Mouse (Mus musculus): ENCODE results near the gene Srbd1.

Srbd1 gene

DNA sequence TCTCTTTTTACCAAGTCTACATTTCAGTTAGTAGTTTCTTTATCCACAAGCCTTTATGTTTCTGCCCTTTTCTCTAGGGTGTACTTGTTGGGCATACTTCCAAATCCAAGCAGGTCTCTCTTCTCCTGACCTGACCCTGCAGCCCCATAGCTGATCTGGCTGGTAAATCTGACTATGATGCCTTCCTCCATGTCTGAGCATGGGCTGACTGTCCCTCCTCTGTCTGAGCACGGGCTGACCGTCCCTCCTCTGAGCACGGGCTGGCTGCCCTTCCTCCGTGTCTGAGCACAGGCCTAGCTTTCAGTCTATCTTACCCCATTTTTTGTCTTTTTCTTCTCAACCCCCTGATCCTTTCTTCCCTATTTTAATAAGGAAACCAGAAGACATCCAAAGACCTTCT is 162.7 kb downstream of the Srbd1 start:
- CTCF ChIA-PET, result no interaction called here

DNA sequence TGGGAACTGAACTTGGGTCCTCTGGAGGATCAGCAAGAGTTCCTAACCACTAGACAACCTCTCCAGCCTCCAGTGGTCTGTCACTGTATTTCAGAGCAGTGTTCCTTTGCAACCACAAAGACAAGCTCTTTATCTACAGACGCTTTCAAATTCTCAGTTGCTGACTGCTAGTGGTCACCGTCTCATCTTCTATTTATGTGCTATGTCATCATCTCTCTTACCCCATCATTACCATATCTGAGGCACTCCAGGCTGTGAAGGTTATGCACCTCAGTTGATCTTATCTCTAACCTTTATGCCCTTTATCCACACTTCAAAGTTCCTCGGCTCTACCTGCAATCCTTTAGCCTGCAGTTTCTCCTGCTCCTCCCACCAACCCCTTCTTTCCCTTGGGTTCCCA is 163.1 kb downstream of the Srbd1 start:
- CTCF ChIA-PET, result no interaction called here

DNA sequence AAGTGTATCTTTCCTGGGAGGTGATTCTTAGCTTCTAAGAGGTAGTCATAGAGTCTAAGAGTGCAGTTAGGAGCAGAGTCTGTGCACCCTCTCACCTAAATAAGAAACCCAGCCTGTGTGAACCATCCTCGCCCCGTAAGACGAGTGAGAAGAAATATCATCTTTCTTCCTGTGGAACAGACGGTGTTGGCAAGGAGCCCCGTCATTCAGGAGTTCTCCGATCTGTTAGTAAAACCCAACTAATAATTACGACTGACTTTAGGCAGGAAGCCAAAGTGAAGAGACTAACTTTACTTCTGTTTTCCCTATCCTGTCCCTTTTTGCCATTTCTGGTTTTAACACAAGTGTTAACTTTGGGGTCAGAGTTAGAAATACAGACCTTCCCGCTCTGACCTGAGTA is 166.1 kb downstream of the Srbd1 start:
- CTCF ChIA-PET, result no interaction called here

DNA sequence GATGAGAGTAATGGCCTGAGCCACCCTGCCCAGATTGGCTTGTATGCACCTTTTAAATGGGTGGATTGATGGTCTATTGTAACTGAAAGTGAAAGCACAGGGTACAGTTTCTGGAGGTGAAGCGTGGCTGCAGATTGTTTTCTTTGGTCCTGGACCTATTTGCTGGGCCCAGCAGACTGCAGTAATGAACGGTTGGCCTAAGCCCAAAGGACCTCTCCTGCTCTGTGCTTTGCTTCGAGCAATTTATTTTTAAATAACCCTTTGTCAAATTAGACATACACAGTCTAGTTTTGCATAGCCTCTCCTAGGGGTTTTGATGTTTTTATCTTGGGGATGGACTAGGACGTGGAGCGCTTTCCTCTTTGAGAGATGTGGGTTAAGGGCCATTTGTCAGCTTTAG is 169.9 kb downstream of the Srbd1 start:
- CTCF ChIA-PET, result no interaction called here

DNA sequence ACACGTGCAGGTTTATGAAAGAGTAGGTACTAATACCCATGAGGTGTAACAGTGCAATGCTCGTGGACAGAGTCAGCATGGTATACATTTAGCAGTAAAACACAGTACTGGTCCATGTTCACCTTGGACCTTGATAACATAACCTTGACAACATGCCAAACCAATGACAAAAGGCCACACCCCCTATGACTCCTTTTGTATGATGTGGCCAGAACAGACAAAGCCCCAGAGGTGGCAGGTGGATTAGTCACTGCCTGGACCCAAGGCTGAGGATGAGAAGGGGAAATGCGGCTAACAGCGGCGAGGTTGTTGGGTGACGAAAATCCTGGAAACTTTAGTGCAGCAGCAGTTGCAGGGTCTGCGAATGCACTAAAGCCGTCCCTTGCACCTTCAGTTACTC is 170.4 kb downstream of the Srbd1 start:
- CTCF ChIA-PET, result interaction anchor here (0.7 kb wide), 1 partner anchor 679 kb away, joined by 3 read pairs; no protein-coding TSS in a partner anchor

DNA sequence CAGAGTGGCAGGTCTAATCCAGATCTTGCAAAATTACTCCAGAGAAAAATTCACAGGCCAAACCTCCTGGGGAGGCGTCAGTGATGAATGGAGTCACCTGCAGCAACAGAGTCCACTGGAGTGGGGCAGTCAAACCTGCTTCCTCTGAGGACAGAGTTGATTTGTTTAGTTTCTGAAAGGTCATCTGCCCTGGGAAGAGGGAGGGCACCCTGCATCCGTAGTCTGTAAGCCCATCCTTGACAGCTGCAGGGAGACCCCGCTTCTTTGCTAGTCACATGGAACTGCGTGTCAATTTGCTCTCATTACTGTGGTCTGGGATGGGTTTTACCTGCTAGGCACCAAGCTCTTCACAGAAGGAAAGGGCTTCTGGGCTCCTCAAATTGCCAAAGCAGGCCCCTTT is 173.9 kb downstream of the Srbd1 start:
- CTCF ChIA-PET, result no interaction called here

DNA sequence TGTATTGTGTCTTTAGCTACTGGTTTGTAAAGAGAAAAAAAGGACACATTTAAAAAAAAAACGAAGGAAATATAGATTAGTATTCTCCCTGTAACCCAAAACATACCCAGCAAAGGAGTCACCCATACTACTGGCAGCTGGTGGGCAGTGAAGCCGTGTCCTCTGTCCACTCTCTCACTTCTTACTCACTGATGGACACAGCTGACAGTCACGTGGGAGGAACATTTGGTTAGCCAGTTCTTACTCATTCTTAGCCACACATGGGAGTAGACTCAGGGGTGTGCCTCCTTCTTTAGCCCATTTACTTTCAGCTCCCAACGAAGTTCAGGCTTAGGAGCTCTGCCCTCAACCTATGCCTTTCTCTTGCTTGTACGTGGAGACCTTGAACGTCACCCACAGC is 183.3 kb downstream of the Srbd1 start:
- CTCF ChIA-PET, result no interaction called here

DNA sequence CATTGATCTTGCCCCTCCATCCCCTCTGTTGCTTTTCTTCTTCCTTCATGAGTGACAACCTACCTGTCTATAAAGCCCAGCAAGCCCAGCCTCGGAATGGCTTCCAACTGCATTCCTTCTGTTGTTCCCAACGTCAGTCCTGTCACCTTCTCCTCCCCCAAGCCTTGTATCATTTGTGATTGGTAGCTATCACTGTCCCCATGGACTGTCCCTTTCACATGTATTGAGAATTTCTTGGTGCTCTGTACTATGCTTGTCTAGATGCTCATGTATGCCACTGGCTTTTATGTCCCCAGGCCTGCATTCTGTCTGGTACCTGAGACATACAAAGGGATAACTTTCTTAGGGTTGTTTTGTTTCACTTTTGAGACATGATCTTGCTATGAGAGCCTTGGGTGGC is 193.2 kb downstream of the Srbd1 start:
- CTCF ChIA-PET, result interaction anchor here (0.7 kb wide), 1 partner anchor 338 kb away, joined by 5 read pairs; no protein-coding TSS in a partner anchor

DNA sequence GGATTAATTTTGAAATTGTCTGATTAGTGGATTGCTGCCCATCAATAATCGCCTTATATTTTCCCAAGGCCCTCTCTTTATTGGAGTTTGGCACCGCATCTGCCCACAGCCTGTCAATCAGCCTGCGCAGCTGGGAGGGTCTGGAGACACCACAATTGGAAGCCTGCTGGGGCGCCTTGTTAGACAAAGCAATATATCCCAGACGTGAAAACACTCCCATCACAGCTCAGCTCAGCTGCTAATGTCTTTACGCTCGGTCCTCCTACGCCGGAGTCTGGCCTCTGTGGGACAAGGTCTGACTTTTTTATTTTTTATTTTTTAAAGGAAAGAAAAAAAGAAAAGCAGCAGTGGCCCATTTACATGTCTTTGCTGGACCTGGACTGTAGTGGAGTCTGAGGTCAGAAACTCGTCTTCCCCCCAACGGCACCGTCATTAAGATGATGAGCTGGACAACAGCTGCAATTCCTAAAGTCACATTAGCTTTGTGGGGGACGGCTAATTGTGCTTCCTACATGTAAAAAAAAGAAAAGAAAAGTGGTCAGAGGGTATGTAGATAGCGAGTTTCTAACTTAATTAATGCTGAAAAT is 195.0 kb downstream of the Srbd1 start:
- CTCF ChIA-PET, result no interaction called here

DNA sequence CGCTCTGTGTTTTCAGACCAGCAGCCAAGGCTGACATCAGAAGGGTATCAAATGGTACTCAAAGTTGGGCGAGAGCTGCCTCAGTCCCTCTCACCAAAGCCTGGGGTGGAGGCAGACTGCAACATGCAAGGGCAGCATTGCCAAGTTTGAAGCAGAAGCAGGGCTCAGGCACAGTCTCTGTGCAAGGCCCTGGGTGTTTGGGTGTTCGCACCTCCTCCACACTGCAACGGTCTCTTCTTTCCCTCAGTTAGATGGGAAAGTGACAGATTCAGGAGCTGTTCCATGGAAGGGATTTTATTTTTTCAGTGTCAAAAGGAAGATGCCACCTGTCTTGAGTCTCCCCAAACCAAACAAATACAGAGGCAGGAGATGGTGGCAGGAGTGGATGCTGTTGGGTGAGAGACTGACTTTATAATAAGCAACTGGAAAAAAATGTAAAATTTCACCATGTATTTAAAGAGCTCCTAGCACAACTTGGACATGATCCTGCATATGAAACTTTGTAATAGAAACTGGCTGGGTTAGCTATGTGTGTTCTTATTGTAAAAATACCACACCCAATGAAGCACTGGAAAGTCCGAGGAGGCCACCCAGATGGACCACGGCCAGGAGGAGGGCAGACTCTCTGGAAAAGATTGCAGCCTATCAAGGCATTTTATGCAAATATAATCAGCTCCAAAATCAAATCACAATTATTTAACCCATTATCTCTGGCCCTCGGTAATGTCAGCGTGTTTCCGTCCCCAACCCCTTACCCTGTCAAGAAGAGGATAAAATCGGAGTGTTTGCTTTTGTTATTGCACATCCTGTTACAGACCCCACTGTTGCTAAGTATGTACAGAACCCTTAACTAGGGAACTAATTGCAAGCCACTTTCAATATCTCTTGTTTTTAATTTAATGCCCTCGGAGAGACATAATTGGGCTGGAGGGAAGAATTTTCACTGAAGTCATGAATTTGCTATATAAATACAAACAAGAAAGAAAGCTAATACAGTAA is 195.8 kb downstream of the Srbd1 start:
- CTCF ChIA-PET, result no interaction called here

DNA sequence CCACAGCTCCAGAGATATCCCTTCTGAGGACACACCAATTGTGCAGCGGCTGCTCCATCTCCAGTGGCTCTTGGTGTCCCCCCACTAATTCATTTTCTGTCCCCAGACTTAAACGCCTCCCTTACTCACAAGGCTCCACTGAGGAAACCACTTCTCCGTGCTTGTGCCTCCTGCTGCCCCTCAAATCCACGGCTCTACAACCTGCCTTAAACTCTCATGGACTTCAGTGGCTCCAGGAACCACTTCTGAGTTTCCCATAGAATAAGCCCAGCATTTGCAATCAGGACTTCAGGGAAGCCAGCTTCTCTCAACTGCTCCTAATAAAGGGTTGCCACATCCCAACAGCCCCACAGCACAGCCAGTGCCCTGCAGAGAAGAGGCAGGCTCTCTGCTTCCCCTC is 200.2 kb downstream of the Srbd1 start:
- CTCF ChIA-PET, result no interaction called here

DNA sequence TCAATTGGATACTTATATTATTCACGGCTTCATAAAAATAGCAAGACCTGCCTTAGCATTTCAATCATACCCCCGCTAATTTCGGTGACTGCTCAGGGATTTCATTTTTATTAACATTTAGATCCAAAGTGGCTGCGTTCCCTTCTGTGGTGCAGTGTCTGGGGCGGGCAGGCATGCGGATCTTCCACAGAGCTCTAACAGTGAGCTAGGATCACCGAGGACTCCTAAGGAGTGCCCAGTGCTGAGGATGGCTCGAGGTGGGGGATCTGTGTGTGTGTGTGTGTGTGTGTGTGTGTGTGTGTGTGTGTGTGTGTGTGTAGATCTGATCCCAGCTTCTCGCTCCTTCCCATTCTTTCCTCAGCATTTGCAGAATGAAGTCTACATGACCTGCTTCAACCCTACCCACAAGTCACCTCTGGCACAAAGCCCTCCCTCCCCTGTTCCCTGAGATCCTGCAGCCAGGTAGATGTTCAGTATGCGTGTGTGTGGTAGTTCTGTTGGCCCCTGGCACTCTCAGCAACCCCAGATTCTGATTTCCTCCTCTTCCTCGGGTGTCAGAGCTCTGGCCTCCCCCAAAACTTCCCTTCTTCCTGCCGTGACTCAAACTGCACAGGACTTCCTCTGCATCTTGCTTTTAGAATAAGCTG is 200.9 kb downstream of the Srbd1 start:
- CTCF ChIA-PET, result no interaction called here

DNA sequence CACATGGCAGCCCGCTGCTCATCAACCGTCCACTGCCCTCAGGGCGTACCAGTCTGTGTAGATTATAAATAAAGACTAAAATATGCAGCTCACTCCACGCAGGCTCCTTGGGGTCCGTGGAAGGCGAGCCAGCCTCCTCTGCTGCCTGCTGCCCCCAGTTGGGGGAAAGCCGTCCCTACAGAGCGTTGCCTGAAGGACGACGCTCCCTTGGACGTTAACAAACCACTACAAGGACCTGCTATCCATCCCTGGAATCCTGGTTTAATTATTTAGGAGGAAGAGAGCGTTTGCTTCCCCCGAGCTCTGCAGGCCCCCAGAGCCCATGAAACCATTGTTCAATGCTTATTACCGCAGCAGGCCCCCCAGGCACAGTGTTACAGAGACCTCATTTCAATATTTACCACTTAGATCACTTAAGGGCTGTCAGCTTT is 201.4 kb downstream of the Srbd1 start:
- CTCF ChIA-PET, result no interaction called here

DNA sequence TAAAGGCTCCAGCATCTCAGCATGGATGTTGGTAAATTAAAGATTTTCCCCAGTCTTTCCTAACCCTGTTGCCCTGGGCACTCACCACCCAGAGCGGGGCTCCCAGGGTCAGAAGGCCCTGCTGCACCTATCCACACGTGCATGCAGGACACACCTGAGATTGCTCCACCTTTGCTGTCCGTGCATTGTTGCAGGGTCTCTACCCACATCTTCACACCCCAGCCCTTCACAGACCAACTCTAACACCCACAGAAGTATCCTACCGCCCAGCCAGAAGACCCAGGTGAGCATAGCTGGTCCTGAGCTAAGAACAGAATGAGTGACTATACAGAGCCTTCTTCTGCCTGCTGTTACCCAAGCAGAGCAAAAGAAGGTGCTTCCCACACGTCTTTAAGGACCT is 201.9 kb downstream of the Srbd1 start:
- CTCF ChIA-PET, result no interaction called here

DNA sequence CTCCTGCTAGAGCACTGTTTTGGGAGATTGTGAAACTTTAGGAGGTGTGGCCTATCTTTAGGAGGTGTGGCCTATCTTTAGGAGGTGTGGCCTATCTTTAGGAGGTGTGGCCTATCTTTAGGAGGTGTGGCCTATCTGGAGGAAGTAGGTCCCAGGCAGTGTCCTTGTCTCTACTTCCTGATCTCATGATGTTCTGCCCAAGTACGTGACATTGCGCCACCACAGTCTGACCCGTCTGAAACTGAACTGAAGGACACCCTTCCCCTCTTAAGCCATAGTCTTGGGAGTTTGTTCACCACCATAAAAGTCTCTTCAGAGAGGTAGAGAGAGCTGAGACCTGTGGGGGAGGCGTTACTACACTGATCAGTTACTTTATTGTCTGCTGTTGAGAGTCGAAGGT is 202.9 kb downstream of the Srbd1 start:
- CTCF ChIA-PET, result no interaction called here

DNA sequence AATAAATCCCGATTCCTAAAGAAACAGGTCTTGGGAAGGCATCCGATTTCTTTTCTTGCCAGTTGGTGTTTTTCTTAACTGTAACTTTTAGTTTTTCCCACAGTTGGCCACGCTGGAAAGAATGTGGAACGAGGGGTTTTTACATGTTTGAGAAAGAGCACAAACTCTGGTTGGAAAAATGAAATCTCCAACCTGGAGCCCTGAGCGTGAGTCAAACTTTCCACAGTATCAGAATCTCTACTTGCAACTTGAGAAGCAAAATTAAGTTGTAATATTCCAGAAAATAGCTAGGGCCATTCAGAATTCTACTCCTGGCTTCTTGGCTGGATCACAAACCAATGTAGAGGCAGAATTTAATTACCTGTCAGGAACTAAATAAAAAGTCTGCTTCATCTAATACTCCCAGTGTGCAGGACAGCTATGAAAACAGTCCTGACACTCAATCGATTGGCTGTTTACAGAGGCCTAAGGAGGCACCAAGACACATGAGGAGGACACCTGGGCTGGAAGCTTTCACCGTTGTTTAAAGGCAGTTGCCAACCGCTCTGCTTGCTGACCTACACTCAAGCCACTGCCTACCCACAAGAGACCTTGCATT is 203.7 kb downstream of the Srbd1 start:
- CTCF ChIA-PET, result no interaction called here

DNA sequence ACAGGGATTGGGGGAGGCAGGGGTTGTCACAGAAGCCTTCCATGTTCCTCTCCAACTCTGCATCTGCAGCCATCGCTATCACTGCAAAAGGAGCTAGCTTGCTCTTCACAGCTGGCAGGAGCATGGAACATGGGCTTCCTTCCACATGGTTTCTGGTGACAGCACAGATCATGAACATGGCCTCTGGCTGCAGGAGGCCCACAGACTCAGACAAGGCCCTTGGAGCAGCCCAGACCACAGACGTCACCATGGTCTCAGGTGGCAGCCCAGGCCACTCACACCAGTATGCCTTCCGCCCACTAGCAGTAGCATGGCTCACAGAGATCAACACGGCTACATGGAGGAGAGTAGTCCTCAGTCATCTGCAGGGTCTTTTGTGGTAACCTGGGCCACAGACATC is 207.8 kb downstream of the Srbd1 start:
- CTCF ChIA-PET, result no interaction called here

DNA sequence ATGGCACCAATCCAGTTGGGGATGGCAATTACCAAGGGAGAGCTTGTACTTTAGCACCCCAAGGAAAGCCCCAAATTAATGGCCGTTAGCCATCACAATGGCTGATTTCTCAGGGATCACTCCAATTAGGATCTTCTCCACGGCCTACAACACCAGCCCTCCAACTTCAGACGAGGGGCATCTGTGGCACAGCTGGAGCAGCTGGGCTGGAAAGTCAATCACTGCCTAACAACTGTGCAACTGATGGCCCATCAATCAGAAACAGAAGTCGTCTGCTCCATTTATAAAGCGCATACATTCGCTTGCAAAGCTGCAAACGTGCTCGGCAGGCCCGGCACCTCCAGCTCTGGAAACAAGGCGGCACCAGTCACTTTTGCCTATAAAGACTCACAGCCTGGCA is 209.7 kb downstream of the Srbd1 start:
- CTCF ChIA-PET, result interaction anchor here (0.7 kb wide), 1 partner anchor 1123 kb away, joined by 3 read pairs; no protein-coding TSS in a partner anchor

Data from spleen, embryonic (tissue).